Mouse (Mus musculus): Measurements from ENCODE around the gene Slc39a11.

The Slc39a11 gene

DNA sequence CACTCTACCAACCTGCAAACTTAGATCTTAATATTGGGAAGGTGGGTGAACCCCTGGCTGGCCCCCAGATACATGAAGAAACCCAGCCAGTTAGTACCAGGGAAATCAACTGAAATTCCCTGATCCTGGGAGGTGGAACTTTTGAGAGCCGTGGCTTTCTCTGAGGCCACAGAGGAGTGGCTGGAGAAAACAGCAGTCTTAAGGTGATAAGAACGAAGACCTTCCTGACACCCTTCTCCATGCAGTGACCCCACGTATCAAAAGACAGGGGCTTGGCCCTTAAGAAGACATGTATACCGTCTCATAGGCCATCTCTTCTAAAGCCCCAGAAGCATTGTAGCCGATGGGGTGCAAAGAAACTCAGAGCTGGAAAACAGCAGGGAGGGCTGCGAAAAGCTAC, 146.9 kb downstream of the Slc39a11 start:
- DNase-seq = no peak

DNA sequence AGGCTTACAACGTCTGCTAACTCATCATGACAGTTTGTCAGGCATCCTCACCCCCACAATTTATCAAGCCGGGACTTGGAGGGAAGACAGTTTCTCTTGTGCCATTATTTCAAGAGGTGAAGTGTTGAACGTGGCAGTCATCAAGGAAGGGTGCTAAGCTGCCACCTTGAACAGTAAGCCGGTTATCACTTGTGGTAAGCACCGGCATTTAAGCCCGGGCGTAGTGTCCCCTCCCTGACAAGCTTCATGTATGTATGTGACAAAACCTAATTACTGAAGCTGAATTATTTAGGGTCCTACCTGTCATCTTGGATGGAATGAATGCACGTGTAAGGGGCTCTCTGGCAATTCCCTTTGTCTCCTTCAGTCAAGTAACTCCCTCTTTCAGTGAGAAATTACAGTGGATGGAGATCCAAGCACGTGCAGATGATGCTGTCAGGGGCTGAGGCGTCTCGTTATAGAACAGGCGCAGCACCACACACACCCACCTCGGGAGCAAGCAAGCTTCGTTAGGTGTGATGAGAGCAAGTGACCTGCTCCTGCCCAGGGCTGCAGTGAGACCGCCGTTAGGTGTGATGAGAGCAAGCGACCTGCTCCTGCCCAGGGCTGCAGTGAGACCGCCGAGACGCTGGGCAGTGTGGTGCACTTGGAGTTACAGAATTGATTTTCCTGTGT, 149.1 kb downstream of the Slc39a11 start:
- no peak for DNase-seq

DNA sequence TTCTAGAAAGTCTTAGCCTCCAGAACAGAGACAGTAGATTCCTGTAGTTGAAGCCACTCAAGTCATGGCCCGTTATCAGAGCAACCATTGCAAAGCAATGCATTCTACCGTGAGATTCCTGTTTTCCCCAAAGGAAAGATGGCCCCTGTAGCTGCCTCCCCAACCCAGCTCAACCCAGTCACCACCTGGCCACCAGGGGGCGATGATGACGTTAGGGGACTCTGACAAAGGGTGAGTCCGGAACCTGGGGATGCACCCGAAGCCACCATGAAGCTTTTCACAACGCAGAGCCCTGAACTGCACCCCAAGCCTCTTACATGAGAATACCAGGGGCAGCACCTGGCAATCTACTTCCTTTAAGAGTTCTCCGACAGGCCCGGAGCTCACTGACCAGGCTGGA, 151.0 kb downstream of the Slc39a11 start:
- DNase-seq = no peak

DNA sequence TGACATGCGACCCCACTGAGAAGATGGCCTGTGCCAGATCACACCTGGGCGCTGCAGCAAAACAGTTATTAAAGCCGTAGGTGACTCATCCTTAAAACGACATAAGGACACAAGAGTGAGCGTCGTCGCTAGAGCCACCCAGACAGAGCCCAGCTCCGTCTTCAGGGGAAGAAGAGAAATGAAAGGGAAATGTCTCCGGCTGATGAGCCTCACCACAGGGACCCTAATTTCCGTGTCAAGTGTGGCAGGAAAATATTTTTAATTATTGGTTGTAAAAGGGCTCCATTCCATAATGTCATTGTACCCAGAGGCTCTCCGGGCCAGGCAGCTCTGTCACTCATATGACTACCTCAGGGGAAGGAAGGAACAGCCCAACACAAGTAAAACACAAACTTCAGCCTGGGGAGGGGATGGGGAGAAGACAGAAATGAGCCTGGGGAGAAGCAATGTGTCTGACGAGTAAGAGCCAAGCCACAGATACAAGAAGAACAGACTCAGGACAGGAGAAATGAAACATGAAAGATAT, 155.8 kb downstream of the Slc39a11 start:
- no peak for DNase-seq

DNA sequence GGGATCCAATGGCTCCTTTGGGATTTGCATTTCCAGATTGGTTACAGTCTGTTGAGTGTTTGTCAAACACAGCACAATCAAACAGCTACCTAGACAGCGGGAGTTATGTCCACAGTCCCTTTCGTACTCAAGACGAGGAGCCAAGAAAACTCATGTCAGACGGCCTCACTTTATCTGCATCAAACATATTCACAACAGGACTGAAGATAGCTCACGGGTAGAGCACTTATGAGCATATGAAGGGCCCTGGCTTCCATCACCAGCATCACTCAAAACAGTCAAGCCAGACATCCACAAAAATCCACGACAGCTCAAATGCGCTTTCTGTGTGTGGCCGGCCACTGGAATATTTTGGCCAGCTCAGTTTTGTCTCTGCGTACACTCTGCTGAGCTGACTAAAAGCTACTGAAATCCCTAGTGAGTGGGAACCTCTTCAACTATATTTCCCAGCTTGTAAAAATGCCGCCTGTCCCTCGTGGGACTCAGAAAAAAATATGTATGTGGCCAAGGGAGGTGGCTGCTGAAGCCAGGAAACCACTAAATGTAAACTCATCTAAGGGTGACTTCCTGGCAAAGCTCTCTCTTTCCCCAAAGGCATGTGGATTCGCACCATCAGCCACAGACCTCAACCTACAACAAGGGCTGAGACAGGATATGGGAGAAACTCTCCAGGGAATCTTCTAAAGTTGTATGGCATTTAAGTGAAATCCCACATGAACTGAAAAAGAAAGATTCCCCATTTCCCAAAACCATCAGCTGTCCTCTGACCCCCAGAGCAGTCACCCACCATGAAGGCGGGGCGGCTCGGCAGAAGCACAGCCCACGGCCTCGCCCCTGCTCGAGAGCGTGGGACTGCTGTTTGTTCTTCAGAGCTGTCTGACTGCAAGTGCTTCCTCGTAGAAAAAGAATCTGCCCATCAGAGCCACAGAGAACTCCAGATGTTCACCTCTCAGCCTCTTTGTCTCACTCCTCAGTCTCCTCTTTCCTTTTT, 159.1 kb downstream of the Slc39a11 start:
- no peak for DNase-seq

DNA sequence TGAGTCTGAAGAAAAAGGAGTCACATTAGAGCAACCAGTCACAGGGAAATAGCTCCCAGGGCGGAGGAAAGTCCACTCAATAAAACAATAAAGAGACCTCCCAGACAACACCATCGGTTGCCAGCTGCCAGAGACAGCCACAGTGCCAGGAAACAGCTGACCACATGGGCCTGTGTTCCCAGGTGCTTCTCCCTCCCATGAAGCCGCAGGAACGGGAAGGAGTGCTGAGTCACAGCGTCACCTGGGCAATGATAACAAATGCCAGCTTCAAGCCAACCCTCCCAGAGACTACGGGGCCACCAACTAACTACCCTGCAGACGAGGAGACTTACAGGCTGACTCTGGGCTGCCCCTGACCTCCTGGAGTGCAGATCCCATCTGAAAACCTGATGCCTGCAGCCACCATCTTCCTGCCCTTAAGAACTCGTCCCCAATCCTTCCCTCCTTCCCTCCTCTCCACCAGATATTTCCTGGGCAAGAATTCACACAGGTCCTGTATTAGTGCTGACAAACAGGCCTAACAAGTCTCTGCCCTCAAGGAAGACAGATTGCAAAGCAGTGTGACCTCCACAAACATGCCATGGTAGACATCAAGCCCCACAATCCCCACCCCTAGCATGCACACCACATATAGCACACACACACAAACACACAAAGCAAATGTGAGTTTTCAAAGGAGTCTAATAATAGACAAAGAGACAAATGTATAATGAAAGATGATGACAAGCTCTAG, 162.1 kb downstream of the Slc39a11 start:
- DNase-seq = no peak

DNA sequence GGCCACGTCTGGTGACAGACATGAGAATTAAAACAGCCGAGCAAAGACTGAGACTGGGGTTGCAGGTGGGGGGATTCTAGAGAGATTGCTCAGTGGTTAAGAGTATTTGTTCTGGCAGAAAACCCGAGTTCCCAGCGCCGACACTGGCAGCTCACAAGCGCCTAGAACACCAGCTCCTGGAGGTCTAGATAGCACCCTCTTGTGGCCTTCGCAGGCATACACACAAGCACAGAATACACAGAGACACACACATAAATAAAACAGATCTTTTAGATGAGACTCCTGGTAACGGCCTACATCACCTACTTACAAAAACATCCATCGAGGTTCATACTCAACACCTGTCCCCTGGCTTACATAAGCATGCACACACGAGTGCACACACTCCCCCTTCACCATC, 165.8 kb downstream of the Slc39a11 start:
- DNase-seq = no peak

DNA sequence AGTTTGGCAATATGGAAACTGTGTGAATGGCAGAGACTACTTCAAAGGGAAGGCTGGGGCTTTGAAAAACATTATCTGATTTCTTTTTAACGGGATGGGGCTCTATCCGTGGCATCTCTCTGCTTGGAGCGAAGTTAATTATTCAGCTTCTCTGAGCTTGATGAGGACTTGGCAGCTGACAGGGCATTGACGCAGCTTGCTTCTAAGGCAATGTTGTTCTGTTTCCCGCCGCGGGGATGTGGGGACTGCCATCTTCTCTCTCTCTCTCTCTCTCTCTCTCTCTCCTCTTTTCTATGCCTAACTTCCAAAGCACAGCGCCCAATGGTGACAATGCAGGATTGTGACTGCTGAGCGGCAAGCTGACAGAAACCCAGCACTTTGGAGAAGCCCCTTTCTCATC, 172.3 kb downstream of the Slc39a11 start:
- no peak for DNase-seq

DNA sequence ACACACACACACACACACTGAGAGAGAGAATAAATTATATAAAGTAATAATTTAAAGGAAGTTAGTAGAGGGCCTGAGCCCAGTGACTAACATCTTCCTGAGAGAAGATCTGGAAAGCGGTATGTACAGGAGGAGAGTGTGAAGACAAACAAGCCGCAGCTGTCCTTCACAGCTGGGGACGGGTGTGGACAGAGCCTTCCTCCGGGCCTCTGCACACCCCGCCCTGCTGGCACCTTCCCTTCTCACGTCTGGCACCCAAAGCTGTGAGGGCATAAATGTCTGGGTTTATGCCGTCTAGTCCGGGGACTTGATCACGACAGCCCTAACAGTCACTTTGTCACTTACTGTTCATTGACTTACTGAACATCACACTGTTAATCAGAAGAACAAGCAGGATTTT, 173.2 kb downstream of the Slc39a11 start:
- no peak for DNase-seq

DNA sequence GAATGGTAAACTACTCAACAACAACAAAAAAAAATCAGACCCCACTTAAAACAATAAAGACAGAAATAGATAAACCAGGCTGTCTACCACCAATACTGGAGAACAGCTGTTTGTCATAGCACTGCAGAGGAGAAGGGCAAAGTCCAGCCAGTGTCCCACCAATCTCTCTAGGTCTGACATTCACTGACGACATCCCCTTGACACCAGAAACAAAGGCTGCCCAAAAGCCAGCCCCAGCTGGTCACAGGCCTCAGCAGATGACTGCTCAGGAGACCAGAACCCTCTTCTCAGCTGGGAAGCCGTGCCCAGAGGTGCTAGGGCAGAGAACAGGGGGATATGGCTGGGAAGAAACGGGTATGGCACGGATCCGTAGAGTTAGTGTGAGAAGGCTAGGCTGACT, 174.4 kb downstream of the Slc39a11 start:
- no peak for DNase-seq

DNA sequence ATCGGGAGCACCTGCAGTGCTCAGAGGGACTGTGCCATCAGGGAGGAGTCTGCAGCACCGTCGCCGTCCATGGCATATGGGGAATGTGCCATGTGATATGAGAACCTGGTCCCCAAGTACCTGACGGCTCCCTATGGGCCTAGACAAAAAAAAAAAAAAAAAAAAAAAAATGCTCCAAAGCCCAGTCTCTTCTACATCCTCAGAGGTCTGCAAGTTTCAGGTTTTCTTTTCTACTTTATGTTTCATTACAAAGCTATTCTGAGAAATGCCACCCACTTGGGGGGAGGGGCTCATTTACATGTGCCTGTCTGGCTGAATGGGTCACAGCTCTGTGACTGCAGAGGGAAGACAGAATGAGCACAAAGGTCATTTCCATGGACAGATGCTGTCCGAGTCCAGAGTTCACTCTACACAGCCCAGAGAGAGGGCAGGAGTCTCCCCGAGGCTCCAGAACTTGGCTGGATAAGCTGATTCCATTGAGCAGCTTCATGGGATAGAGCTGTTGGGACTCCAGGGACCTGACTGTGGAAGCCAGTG, 175.8 kb downstream of the Slc39a11 start:
- DNase-seq = no peak

DNA sequence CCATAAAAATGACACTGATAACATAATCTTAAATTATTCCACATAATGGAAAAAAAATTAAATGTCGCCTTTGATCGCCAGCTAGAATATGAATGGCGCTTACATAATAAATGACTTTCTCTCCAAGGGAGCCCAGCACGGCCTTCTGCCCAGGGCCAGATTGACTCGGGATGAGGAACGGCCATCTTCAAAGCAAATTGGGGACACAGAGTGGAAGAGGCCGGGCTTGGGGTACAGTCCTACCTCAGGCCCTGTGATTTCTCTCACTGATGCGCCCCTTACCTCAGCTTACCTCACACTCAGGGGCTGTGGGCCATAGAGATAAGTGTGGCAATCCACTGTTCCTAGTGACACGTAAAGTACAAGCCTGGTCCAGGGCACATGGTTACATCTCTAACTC, 177.9 kb downstream of the Slc39a11 start:
- no peak for DNase-seq

DNA sequence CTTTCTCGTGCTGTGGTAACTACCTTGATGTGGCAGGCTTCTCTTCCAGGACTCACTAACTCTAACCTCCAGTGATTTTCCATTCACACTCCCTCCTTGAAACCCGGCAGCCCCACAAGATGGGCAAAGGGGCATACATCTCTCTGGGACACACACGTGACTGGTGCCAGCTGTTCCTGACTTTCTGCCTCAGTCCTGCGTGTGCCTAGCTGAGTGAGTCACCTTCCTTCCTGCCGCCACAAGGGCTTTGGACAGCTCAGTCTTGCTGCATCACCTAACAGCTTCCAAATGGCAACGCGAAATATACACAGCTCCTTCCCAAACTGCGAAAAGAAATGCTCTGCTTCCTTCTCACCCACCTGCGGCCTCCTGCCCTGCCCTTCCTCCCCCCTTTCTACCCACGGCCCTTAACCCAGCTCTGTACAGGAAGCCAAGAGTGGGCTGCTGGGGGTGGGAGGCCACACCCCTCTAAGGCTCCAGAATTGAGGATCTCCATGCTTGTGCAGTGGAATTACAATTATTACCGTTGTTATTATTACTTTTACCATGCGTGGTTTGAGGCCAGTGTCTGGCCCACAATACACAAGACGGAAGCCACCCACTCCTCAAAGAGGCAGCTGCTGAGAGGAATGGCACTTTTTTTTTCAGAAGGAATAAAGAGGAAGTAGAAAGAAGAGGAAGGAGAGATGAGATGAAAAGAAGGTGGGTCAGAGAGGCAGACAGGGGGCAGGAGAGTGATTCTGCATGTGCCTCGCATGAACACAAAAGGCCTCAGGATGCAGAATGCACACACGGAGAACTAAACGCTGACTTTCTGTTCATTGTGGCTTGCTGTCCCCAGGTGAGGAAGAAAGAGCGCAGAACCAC, 179.7 kb downstream of the Slc39a11 start:
- no peak for DNase-seq

DNA sequence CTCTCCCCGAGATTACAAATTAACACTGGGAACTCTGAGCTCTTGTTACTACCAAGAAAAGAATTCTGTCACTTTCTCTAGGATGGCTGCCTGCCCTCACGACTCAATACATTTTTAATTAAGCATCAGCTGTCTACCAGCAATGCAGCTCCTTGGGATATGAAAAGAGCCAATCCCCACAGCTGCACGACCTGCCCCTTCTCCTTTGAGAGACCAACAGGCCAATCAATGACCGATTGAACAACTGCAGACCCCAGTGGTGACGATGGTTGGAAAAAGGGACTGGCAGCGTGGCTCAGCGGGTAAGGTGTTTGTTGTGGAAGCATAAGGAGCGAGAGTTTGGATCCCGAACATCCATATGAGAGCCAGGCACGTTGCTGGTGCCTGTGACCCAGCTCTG, 181.9 kb downstream of the Slc39a11 start:
- DNase-seq = no peak

DNA sequence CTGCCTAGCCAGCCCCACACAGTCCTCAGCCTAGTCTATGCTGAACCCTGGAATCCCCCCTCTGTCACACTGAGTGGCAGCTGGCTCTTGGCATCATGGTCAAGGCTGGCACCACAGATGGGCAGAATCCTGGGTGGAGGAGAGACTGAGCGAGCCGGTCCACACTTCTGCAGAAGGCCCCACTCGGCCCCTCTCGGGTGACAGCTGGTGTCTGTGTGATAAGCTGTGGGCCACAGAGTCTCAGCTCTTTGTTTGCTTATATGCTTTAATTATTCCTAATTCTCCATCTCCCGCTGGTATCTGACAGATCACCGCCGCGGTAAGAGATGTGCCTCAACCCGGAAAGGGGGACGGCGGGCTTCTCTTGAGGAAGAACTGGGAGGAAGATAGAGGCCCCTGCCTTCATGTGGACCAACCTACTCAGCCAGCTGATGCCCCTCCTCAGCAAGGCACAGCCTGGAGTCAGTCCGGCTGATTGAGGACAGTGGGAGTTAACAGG, 182.5 kb downstream of the Slc39a11 start:
- DNase-seq = no peak

DNA sequence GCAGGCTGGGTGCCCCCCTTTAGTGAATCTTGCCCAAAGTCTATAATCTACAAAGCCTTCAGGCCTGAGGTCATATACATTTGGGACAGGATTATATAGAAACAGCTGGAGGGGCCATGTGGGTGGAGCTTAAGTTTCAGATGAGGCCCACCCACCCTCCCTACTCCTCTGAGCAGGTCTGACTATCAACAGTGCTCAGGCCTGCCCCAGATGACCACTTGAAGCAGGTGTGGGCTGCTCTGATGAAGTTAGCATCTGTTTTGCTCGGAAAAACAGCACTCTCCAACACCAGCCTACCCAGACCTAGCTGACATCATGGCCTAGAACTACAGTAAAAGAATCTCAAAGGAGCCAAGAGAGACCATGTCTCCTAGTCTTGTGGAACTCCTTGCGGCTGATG, 189.8 kb downstream of the Slc39a11 start:
- DNase-seq = no peak

DNA sequence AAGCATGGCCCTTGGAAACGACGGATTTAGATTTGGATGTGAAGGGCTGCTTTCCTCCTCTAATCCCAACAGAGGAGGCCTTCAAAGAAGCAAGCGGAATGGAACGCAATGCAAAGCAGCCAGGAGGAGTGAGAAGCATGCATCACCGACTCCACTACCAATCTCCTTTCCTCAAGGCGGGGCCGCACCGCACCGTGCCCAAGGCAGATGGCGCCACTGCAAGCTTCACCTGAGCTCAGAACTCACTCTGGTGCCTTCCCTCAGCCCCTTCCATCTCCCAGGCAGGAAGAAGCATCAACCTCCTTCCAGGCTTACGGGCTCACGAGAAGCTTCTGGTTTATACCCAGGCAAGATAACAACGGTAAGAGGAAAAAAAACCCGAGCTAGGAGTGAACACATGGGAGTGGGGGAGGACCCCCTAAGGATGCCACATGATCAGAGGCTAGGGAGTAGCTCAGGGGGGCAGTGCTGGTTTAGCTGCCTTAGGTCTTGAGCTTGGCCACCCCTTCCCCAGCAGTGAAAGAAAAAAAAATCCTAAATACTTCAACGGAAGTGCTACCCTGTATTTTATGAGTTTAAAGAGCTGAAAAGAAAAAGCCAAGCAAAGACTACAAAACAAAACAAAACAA, 191.2 kb downstream of the Slc39a11 start:
- no peak for DNase-seq

DNA sequence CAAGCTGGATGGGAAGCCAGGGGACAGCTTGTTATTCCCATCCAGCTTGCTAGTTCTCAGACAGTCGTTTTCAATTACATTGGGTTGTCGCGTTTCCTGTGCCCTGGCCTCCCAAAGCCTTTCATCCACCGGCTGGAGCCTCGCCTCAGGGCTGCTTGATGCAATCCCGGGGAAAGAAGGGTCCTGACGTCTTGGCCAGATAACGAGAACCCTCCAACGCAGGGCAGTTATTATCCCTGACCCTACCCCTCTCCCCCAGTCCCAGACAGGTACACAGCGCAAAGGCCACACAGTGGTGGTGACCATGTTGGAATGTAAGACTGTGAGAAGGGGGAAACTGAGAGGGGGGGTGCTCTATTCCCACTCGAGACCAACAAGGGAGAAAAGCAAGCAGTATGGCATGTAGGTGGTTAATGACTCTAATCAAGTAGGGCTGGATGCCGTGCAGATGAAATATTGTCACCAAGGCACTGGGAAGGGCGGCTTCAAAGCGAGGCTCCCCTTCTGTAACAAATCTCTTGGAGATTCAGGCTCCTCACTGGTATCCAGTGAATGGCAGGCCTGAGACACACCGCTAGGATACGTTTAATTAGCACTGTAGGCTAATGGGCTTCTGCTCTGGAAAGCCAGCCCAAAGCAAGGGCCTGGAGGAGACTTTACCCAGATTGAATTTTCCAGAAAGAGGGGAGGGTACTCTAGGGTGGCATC, 196.9 kb downstream of the Slc39a11 start:
- no peak for DNase-seq

DNA sequence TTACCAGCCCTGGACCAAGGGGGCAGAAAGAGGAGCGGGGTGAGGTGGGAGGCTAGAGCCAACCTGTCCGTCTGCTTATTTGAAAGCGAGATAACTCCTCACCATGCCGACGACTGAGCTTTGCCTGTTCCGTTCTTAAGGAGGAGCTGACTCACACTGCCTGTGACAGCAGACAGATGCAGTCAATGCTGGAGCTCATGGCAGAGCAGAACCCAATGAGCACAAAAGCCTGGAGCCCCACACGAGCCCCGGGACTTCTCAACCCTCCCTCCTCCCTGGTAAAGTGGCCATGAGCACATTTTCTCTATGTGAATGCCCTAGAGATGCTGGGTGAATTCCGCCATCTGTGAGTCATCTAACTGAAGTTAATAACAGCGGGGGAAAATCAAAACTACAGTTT, 198.6 kb downstream of the Slc39a11 start:
- DNase-seq = no peak

DNA sequence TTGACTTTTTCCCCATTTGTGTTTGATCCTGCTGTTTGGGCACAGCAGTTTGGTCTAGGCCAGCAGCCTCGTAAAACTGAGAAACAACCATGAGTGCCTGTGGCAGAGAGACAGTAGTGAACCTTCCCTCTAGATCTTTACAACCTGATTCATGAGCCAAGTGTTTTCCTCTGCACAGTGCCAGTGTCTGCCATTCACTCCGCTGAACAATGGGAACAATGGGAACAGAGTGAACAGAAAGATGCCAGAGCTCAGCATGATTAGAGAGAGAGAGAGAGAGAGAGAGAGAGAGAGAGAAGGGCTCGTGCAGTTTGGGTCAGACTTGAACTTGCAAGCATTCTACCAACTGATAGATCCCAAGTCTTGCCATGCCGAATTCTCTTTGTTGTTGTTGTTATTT, 199.2 kb downstream of the Slc39a11 start:
- no peak for DNase-seq

DNA sequence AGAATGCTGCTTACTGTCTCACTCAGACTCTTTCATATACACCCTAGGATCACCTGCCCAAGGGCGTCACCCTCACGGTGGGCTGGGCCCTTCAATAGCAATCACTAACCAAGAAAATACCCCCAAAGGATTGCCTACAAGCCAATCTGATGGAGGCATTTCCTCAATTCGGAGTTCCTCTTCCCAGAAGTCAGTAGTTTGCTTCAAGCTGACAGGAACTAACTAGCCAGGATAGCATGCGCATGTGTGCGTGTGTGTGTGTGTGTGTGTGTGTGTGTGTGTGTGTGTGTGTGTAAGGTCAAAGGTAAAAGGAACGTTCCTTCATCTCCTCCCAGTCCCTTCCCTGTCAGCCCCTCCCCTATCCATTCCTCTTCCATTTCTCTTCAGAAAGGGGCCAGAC, 199.9 kb downstream of the Slc39a11 start:
- DNase-seq = no peak
